Mouse (Mus musculus): ENCODE data around the gene Rbbp5. TPM values are rescaled to one million over a fixed set of nuclear protein-coding genes. Genes with fewer than 3 reads are reported as not detected.
A peak's percentile ranks its signal among the peaks of the same experiment; 100 is the strongest.

The Rbbp5 gene
- polyA plus RNA-seq, 1 experiment from 2014 or later = 43.8 TPM

DNA sequence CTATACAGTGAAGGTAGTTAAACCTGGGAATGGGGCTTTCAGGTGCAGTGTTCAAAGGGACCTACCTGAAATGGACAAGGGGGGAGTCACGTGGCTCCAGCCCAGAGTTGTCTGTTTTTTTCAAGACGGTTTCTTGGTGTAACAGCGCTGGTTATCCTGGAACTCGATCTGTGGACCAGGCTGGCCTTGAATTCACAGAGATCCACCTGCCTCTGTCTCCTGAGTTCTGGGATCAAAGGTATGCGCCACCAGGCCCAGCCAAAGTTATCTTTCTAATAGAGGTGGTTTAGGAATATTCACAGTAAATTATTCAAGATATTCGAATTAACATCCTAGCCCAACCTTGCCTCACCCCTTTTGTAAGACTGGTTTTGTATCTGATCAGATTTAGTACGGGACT is 29.5 kb downstream of the Rbbp5 start:
- Histone ChIP-seq H3K4me1 (ENCODE audit: control insufficient read depth, insufficient read depth, low read length) (no peaks in the 10 kb centered on the region), H3K4me2 (replicated peaks; ENCODE audit: low read depth, low read length) (no peak overlapping the region), H3K9me3 (ENCODE audit: control insufficient read depth, low read depth, low read length) (no peaks in the 10 kb centered on the region), H3K9ac (replicated peaks; ENCODE audit: low read depth, low read length) (no peak overlapping the region), H3K4me3 (ENCODE audit: low read depth, low read length) (no peak overlapping the region), H3K27ac (ENCODE audit: low read length) (no peak overlapping the region), H3K27me3 (ENCODE audit: control insufficient read depth, insufficient read depth, low read length) (no peaks in the 10 kb centered on the region), H3K36me3 (ENCODE audit: control insufficient read depth, insufficient read depth, low read length) (peaks cover 48% of the 10 kb centered on the region)
- ATAC-seq (ENCODE audit: insufficient number of reproducible peaks, insufficient read depth, low FRiP score, low read depth) = no peak
- 91% methylated on average over 7 of the region's 7 CpGs for WGBS

DNA sequence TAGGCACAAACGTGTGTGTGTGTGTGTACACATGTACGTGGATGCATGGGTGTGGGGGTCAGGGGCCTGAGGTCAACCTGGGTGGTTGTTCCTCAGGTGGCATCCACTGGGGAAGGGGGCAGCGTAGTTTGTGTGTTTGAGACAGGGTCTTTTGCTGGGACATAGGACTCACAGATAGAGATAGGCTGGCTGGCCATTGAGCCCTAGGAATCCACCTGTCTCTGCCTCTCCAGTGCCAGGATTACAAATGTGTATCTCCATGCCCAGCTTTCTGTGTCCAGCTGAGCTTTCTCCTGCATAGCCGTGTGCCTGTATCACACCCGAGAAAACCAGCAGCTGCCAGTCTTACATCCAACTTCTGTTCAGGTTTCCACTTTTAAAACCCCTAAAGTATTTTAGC is 32.6 kb downstream of the Rbbp5 start:
- H3K27me3 ChIP-seq (ENCODE audit: control insufficient read depth, insufficient read depth, low read length) = no peaks in the 10 kb centered on the region
- WGBS = 81% methylated on average over 5 of the region's 5 CpGs
- no peaks in the 10 kb centered on the region for H3K9me3 ChIP-seq (ENCODE audit: control insufficient read depth, low read depth, low read length)
- no peak overlapping the region for H3K27ac ChIP-seq (ENCODE audit: low read length)
- H3K9ac ChIP-seq (replicated peaks; ENCODE audit: low read depth, low read length) = no peak overlapping the region
- H3K36me3 ChIP-seq (ENCODE audit: control insufficient read depth, insufficient read depth, low read length) = peaks cover 29% of the 10 kb centered on the region
- H3K4me2 ChIP-seq (replicated peaks; ENCODE audit: low read depth, low read length) = no peak overlapping the region
- H3K4me1 ChIP-seq (ENCODE audit: control insufficient read depth, insufficient read depth, low read length) = no peaks in the 10 kb centered on the region
- ATAC-seq (ENCODE audit: insufficient number of reproducible peaks, insufficient read depth, low FRiP score, low read depth) = no peak
- H3K4me3 ChIP-seq (ENCODE audit: low read depth, low read length) = no peak overlapping the region

DNA sequence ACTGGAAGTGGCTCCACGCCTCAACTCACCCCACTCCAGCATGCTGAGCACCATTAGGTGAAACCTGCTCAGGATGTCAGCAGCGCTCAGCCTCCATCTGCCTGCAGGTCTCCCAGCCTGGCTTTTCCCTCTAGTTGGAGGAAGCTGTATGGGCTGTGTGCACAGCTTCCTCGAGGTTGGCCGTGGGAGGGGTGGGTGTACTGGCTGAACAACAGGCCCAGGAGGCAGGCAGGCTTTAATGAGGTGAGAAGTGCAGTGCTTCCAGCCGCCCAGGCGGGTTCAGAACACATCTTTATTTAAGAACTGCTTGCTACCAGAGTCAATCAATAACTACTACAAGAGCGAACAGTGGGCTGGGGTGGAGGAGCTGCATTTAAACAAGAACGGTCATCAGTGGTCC is 34.4 kb downstream of the Rbbp5 start:
- Histone ChIP-seq H3K4me3 (ENCODE audit: low read depth, low read length) (no peak overlapping the region), H3K4me2 (replicated peaks; ENCODE audit: low read depth, low read length) (no peak overlapping the region), H3K27ac (ENCODE audit: low read length) (no peak overlapping the region), H3K9ac (replicated peaks; ENCODE audit: low read depth, low read length) (no peak overlapping the region), H3K9me3 (ENCODE audit: control insufficient read depth, low read depth, low read length) (no peaks in the 10 kb centered on the region), H3K36me3 (ENCODE audit: control insufficient read depth, insufficient read depth, low read length) (peaks cover 19% of the 10 kb centered on the region), H3K27me3 (ENCODE audit: control insufficient read depth, insufficient read depth, low read length) (no peaks in the 10 kb centered on the region), H3K4me1 (ENCODE audit: control insufficient read depth, insufficient read depth, low read length) (no peaks in the 10 kb centered on the region)
- 44% methylated on average over 8 of the region's 8 CpGs for WGBS
- ATAC-seq (ENCODE audit: insufficient number of reproducible peaks, insufficient read depth, low FRiP score, low read depth) = no peak

DNA sequence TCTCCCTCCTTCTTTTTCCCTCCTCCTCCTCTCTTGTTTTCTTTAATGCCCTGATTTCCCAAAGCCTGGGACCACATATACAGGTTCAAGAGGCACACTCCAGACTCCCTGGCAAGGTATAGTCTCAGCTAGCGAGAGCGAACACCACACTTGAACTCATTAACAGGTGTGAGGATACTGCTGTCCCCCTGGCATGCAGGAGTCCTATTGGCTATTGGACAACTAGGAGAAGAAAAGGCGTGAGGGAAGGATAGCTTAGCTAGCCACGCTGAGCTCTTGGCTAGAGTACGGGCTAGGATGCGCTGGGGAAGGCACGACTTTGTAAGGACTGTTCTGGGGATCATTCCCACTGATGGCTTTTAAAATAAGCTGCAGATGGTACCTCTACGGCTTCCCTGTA is 34.9 kb downstream of the Rbbp5 start:
- Histone ChIP-seq H3K27ac (ENCODE audit: low read length) (no peak overlapping the region), H3K4me2 (replicated peaks; ENCODE audit: low read depth, low read length) (no peak overlapping the region), H3K9me3 (ENCODE audit: control insufficient read depth, low read depth, low read length) (no peaks in the 10 kb centered on the region), H3K36me3 (ENCODE audit: control insufficient read depth, insufficient read depth, low read length) (peaks cover 14% of the 10 kb centered on the region), H3K4me3 (ENCODE audit: low read depth, low read length) (no peak overlapping the region), H3K9ac (replicated peaks; ENCODE audit: low read depth, low read length) (no peak overlapping the region), H3K27me3 (ENCODE audit: control insufficient read depth, insufficient read depth, low read length) (no peaks in the 10 kb centered on the region), H3K4me1 (ENCODE audit: control insufficient read depth, insufficient read depth, low read length) (no peaks in the 10 kb centered on the region)
- no peak for ATAC-seq (ENCODE audit: insufficient number of reproducible peaks, insufficient read depth, low FRiP score, low read depth)
- WGBS = 78% methylated on average over 8 of the region's 8 CpGs

DNA sequence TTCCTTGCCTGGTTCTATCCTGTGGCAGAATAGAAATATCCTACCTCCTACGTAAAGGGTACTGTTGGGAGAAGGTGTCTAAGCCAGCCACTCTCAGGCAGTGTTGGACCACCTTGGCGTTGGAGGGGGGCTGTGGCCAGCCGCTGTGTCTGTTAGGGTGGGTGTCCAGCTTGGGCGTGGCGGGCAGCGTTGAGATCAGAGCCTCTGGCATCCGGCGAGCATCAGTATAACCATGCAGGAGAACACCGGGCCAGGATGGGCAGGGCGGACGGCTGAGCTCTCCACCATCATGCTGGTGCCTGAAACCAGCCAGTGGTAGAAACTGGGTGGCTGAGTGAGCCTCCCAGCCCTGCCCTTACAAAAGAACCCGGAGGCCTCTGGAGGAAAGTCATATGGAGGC is 38.2 kb downstream of the Rbbp5 start:
- no peak overlapping the region for H3K4me3 ChIP-seq (ENCODE audit: low read depth, low read length)
- ATAC-seq (ENCODE audit: insufficient number of reproducible peaks, insufficient read depth, low FRiP score, low read depth) = no peak
- no peaks in the 10 kb centered on the region for H3K9me3 ChIP-seq (ENCODE audit: control insufficient read depth, low read depth, low read length)
- no peak overlapping the region for H3K9ac ChIP-seq (replicated peaks; ENCODE audit: low read depth, low read length)
- H3K36me3 ChIP-seq (ENCODE audit: control insufficient read depth, insufficient read depth, low read length) = no peaks in the 10 kb centered on the region
- H3K27me3 ChIP-seq (ENCODE audit: control insufficient read depth, insufficient read depth, low read length) = no peaks in the 10 kb centered on the region
- H3K4me1 ChIP-seq (ENCODE audit: control insufficient read depth, insufficient read depth, low read length) = no peaks in the 10 kb centered on the region
- H3K4me2 ChIP-seq (replicated peaks; ENCODE audit: low read depth, low read length) = no peak overlapping the region
- WGBS = 91% methylated on average over 12 of the region's 12 CpGs
- no peak overlapping the region for H3K27ac ChIP-seq (ENCODE audit: low read length)

DNA sequence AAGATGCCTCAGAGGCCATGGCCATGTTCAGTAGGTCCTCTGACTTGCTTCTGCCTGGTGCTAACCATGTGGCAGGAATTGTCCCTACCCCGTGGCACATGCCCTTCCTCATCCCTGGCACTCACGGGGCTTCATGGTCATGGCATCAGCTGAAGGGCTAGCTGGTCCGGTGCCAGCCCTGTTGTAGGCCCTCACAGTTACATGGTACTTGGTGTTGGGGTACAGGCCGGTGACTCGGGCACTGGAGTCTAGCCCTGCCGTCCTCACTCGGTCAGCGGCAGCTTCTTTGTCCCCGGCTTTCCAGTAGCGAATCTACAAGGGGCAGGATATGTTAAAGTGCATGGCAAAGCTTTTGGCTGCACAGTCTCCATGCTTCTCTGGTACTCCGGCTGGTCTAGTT is 39.6 kb downstream of the Rbbp5 start:
- H3K27ac ChIP-seq (ENCODE audit: low read length) = no peak overlapping the region
- H3K27me3 ChIP-seq (ENCODE audit: control insufficient read depth, insufficient read depth, low read length) = no peaks in the 10 kb centered on the region
- WGBS = 92% methylated on average over 11 of the region's 11 CpGs
- no peak overlapping the region for H3K4me3 ChIP-seq (ENCODE audit: low read depth, low read length)
- no peaks in the 10 kb centered on the region for H3K4me1 ChIP-seq (ENCODE audit: control insufficient read depth, insufficient read depth, low read length)
- no peaks in the 10 kb centered on the region for H3K36me3 ChIP-seq (ENCODE audit: control insufficient read depth, insufficient read depth, low read length)
- no peak for ATAC-seq (ENCODE audit: insufficient number of reproducible peaks, insufficient read depth, low FRiP score, low read depth)
- no peaks in the 10 kb centered on the region for H3K9me3 ChIP-seq (ENCODE audit: control insufficient read depth, low read depth, low read length)
- H3K9ac ChIP-seq (replicated peaks; ENCODE audit: low read depth, low read length) = no peak overlapping the region
- H3K4me2 ChIP-seq (replicated peaks; ENCODE audit: low read depth, low read length) = no peak overlapping the region

DNA sequence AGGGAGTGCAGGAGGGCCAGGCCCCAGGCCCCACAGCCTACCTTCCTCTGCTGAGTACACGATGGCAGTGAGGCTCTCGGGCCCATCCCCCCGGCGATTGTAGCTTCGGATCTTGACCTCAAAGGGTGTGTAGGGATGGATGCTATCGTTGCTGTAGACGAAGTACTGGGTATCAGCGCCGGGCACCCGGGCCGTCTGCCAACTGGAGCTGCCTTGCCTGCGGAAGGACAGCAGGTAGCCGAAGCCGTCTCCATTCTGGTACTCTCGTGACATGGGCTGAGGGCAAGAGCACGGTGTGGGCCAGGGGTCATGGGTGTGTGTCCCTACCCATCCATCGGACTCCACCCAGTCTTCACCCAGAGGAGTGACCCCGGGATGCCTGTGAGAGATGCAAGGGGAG is 41.5 kb downstream of the Rbbp5 start:
- Histone ChIP-seq H3K27ac (ENCODE audit: low read length) (no peak overlapping the region), H3K4me3 (ENCODE audit: low read depth, low read length) (no peak overlapping the region), H3K27me3 (ENCODE audit: control insufficient read depth, insufficient read depth, low read length) (no peaks in the 10 kb centered on the region), H3K36me3 (ENCODE audit: control insufficient read depth, insufficient read depth, low read length) (no peaks in the 10 kb centered on the region), H3K4me2 (replicated peaks; ENCODE audit: low read depth, low read length) (no peak overlapping the region), H3K9ac (replicated peaks; ENCODE audit: low read depth, low read length) (no peak overlapping the region), H3K4me1 (ENCODE audit: control insufficient read depth, insufficient read depth, low read length) (no peaks in the 10 kb centered on the region), H3K9me3 (ENCODE audit: control insufficient read depth, low read depth, low read length) (no peaks in the 10 kb centered on the region)
- 85% methylated on average over 18 of the region's 18 CpGs for WGBS
- no peak for ATAC-seq (ENCODE audit: insufficient number of reproducible peaks, insufficient read depth, low FRiP score, low read depth)

DNA sequence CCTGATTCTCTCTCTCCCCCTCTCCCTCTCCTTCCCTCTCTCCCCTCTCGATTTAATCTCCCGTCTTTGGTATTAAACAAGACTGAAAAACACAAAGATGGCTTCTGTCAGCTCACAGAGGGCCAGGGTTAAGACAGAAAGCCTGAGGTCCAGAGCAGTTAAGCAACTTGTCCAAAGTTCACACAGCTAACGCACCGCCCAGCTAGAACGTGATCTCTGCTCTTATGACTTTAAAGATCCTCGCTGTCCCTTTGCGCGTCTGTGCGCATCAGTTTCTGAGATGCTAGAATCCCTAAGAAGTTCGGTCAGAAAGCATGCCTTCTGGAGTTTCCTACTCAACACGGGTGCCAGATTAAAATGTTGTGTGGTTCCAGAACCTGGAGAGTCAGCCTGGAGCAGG is 42.6 kb downstream of the Rbbp5 start:
- Histone ChIP-seq H3K4me3 (ENCODE audit: low read depth, low read length) (no peak overlapping the region), H3K9ac (replicated peaks; ENCODE audit: low read depth, low read length) (no peak overlapping the region), H3K4me2 (replicated peaks; ENCODE audit: low read depth, low read length) (no peak overlapping the region), H3K9me3 (ENCODE audit: control insufficient read depth, low read depth, low read length) (no peaks in the 10 kb centered on the region), H3K36me3 (ENCODE audit: control insufficient read depth, insufficient read depth, low read length) (no peaks in the 10 kb centered on the region), H3K27ac (ENCODE audit: low read length) (no peak overlapping the region), H3K27me3 (ENCODE audit: control insufficient read depth, insufficient read depth, low read length) (no peaks in the 10 kb centered on the region), H3K4me1 (ENCODE audit: control insufficient read depth, insufficient read depth, low read length) (no peaks in the 10 kb centered on the region)
- no peak for ATAC-seq (ENCODE audit: insufficient number of reproducible peaks, insufficient read depth, low FRiP score, low read depth)
- WGBS = 85% methylated on average over 11 of the region's 11 CpGs

DNA sequence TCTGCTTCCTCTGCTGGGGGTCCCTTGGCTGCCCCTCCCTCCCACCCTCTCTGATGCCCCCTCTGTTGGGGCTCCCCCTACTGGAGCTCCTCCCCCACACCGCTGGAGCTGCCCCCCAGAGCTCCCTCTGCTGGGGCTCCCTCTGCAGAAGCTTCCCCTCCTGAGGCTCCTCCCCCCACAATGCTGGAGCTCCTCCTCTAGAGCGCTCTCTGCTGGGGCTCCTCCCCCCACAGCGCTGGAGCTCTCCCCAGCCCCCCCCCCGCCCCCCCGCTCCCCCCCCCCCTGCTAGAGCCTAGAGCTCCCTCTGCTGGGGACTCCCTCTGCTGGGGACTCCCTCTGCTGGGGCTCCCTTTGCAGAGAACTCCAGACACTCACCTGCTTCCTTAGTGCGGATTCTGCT is 43.6 kb downstream of the Rbbp5 start:
- Histone ChIP-seq H3K27me3 (ENCODE audit: control insufficient read depth, insufficient read depth, low read length) (no peaks in the 10 kb centered on the region), H3K4me1 (ENCODE audit: control insufficient read depth, insufficient read depth, low read length) (no peaks in the 10 kb centered on the region), H3K4me2 (replicated peaks; ENCODE audit: low read depth, low read length) (no peak overlapping the region), H3K9me3 (ENCODE audit: control insufficient read depth, low read depth, low read length) (no peaks in the 10 kb centered on the region), H3K4me3 (ENCODE audit: low read depth, low read length) (no peak overlapping the region), H3K27ac (ENCODE audit: low read length) (no peak overlapping the region), H3K36me3 (ENCODE audit: control insufficient read depth, insufficient read depth, low read length) (no peaks in the 10 kb centered on the region), H3K9ac (replicated peaks; ENCODE audit: low read depth, low read length) (no peak overlapping the region)
- peak; percentile 38; the same call in 1 of the 2 replicates for ATAC-seq (ENCODE audit: insufficient number of reproducible peaks, insufficient read depth, low FRiP score, low read depth)
- whole genome bisulfite sequencing = 24% methylated on average over 3 of the region's 6 CpGs
